Mouse (Mus musculus) embryonic facial prominence, embryonic 14.5 days (tissue): ENCODE data around the gene Amz1. TPM values are rescaled to one million over a fixed set of nuclear protein-coding genes. Genes with fewer than 3 reads are reported as not detected.

Experiments
- polyA plus RNA-seq: library from polyadenylated mRNA; unstranded; fragments of >200 nt; fragmentation: Nextera tagmentation; extraction: Ambion mirVana; gene quantifications from 2 replicates; pipeline ENCODE4 v1.2.1, GENCODE M21; 2014

Amz1 gene
- polyA plus RNA-seq, 1 experiment from 2014 or later = 0.54 TPM

Other genes starting within 250 kb of the Amz1 start
- gene Chst12, start 218.6 kb upstream of the Amz1 start, polyA plus RNA-seq = 25.1 and 25.4 TPM in 2 replicates
- not detected in 2 replicates for gene Grifin, start 159.1 kb upstream of the Amz1 start, polyA plus RNA-seq
- gene Lfng, start 116.8 kb upstream of the Amz1 start, polyA plus RNA-seq = 24.6 and 27.9 TPM in 2 replicates
- gene Ttyh3, start 75.1 kb upstream of the Amz1 start, polyA plus RNA-seq = 47.5 and 50.5 TPM in 2 replicates
- 17.2 and 25.1 TPM in 2 replicates for gene Iqce, start 21.7 kb upstream of the Amz1 start, polyA plus RNA-seq
- gene Brat1, start 19.1 kb upstream of the Amz1 start, polyA plus RNA-seq = 17.8 and 21.7 TPM in 2 replicates
- 23.4 and 28.9 TPM in 2 replicates for gene Gna12, start 106.3 kb downstream of the Amz1 start, polyA plus RNA-seq